Mouse (Mus musculus): Measurements from ENCODE around the gene Cnpy3. TPM values are rescaled to one million over a fixed set of nuclear protein-coding genes. Genes with fewer than 3 reads are reported as not detected.
A peak's percentile ranks its signal among the peaks of the same experiment; 100 is the strongest.

Cnpy3 gene
- polyA plus RNA-seq, 1 experiment: 41.9 TPM

- no peak overlapping the region for H3ac ChIP-seq (ENCODE audit: control insufficient read depth, insufficient read length, low read depth)
- H3K36me3 ChIP-seq (ENCODE audit: control insufficient read depth, insufficient read depth): peaks cover 17% of the 10 kb centered on the region
- TF ChIP-seq USF1 (IDR thresholded peaks at IDR 0.05; ENCODE audit: low read depth) (no peak), MYOG (IDR thresholded peaks at IDR 0.05; ENCODE audit: control insufficient read depth, extremely low read depth, insufficient read length) (no peak), CEBPB (IDR thresholded peaks at IDR 0.05; ENCODE audit: low read depth) (no peak), MAX (IDR thresholded peaks at IDR 0.05) (no peak), CTCF (IDR thresholded peaks at IDR 0.05; ENCODE audit: control insufficient read depth, insufficient read depth, insufficient read length) (no peak), MYOD1 (IDR thresholded peaks at IDR 0.05; ENCODE audit: control insufficient read depth, insufficient read length, low read depth) (no peak), FOSL1 (IDR thresholded peaks at IDR 0.05; ENCODE audit: insufficient read depth, low read length, poor library complexity, severe bottlenecking) (no peak)
- peaks cover 56% of the 10 kb centered on the region for H3K79me3 ChIP-seq (ENCODE audit: low read depth)
- H3K79me2 ChIP-seq (ENCODE audit: control insufficient read depth, insufficient read depth): peaks cover 98% of the 10 kb centered on the region
- no peak overlapping the region for H3K4me3 ChIP-seq (ENCODE audit: insufficient read depth, poor library complexity, severe bottlenecking)
- no peaks in the 10 kb centered on the region for H3K27me3 ChIP-seq (ENCODE audit: control insufficient read depth, insufficient read depth, insufficient read length)
Observed at GRCm38 (mm10) chr17:46699912-46700311, 52.1 kb downstream of the Cnpy3 start.

- Histone ChIP-seq H3ac (ENCODE audit: control insufficient read depth, insufficient read length, low read depth) (peak overlapping the region; percentile 19), H3K36me3 (ENCODE audit: control insufficient read depth, insufficient read depth) (peaks cover 17% of the 10 kb centered on the region), H3K27me3 (ENCODE audit: control insufficient read depth, insufficient read depth, insufficient read length) (no peaks in the 10 kb centered on the region), H3K79me2 (ENCODE audit: control insufficient read depth, insufficient read depth) (peaks cover 100% of the 10 kb centered on the region), H3K4me3 (ENCODE audit: insufficient read depth, poor library complexity, severe bottlenecking) (no peak overlapping the region), H3K79me3 (ENCODE audit: low read depth) (peaks cover 56% of the 10 kb centered on the region)
- TF ChIP-seq USF1 (IDR thresholded peaks at IDR 0.05; ENCODE audit: low read depth) (peak; percentile 33), MYOD1 (IDR thresholded peaks at IDR 0.05; ENCODE audit: control insufficient read depth, insufficient read length, low read depth) (no peak)
Observed at GRCm38 (mm10) chr17:46699245-46699644, 52.8 kb downstream of the Cnpy3 start.

- Histone ChIP-seq H3K36me3 (ENCODE audit: control insufficient read depth, insufficient read depth) (peaks cover 17% of the 10 kb centered on the region), H3ac (ENCODE audit: control insufficient read depth, insufficient read length, low read depth) (no peak overlapping the region)
- no peak for TF ChIP-seq MAX (IDR thresholded peaks at IDR 0.05)
Observed at GRCm38 (mm10) chr17:46698515-46698914, 53.5 kb downstream of the Cnpy3 start.

GRCm38 (mm10) chr17:46694517-46695063 is 57.4 kb downstream of the Cnpy3 start:
- Histone ChIP-seq H3K4me3 (ENCODE audit: insufficient read depth, poor library complexity, severe bottlenecking) (no peak overlapping the region), H3K36me3 (ENCODE audit: control insufficient read depth, insufficient read depth) (peaks cover 11% of the 10 kb centered on the region), H3K79me2 (ENCODE audit: control insufficient read depth, insufficient read depth) (peaks cover 84% of the 10 kb centered on the region), H3ac (ENCODE audit: control insufficient read depth, insufficient read length, low read depth) (no peak overlapping the region), H3K79me3 (ENCODE audit: low read depth) (peaks cover 47% of the 10 kb centered on the region), H3K27me3 (ENCODE audit: control insufficient read depth, insufficient read depth, insufficient read length) (no peaks in the 10 kb centered on the region)
- no peak for TF ChIP-seq FOSL1 (IDR thresholded peaks at IDR 0.05; ENCODE audit: insufficient read depth, low read length, poor library complexity, severe bottlenecking)
- TF ChIP-seq USF1 (IDR thresholded peaks at IDR 0.05; ENCODE audit: low read depth): no peak
- no peak for TF ChIP-seq MYOD1 (IDR thresholded peaks at IDR 0.05; ENCODE audit: control insufficient read depth, insufficient read length, low read depth)
- no peak for TF ChIP-seq MAX (IDR thresholded peaks at IDR 0.05)
- no peak for TF ChIP-seq CEBPB (IDR thresholded peaks at IDR 0.05; ENCODE audit: low read depth)
- no peak for TF ChIP-seq CTCF (IDR thresholded peaks at IDR 0.05; ENCODE audit: control insufficient read depth, insufficient read depth, insufficient read length)
- TF ChIP-seq MYOG (IDR thresholded peaks at IDR 0.05; ENCODE audit: control insufficient read depth, extremely low read depth, insufficient read length): no peak

More at GRCm38 (mm10) chr17:46698515-46698914, 53.5 kb downstream of the Cnpy3 start:
- peaks cover 56% of the 10 kb centered on the region for H3K79me3 ChIP-seq (ENCODE audit: low read depth)
- no peak overlapping the region for H3K4me3 ChIP-seq (ENCODE audit: insufficient read depth, poor library complexity, severe bottlenecking)
- peaks cover 100% of the 10 kb centered on the region for H3K79me2 ChIP-seq (ENCODE audit: control insufficient read depth, insufficient read depth)
- no peaks in the 10 kb centered on the region for H3K27me3 ChIP-seq (ENCODE audit: control insufficient read depth, insufficient read depth, insufficient read length)

- H3K79me3 ChIP-seq (ENCODE audit: low read depth): peaks cover 35% of the 10 kb centered on the region
- H3K79me2 ChIP-seq (ENCODE audit: control insufficient read depth, insufficient read depth): peaks cover 62% of the 10 kb centered on the region
- no peaks in the 10 kb centered on the region for H3K27me3 ChIP-seq (ENCODE audit: control insufficient read depth, insufficient read depth, insufficient read length)
- peaks cover 19% of the 10 kb centered on the region for H3K36me3 ChIP-seq (ENCODE audit: control insufficient read depth, insufficient read depth)
- no peak overlapping the region for H3ac ChIP-seq (ENCODE audit: control insufficient read depth, insufficient read length, low read depth)
- no peak overlapping the region for H3K4me3 ChIP-seq (ENCODE audit: insufficient read depth, poor library complexity, severe bottlenecking)
- TF ChIP-seq FOSL1 (IDR thresholded peaks at IDR 0.05; ENCODE audit: insufficient read depth, low read length, poor library complexity, severe bottlenecking): peak; percentile 48
- TF ChIP-seq CEBPB (IDR thresholded peaks at IDR 0.05; ENCODE audit: low read depth): no peak
- TF ChIP-seq MAX (IDR thresholded peaks at IDR 0.05): peak; percentile 68
Observed at GRCm38 (mm10) chr17:46691390-46691789, 60.6 kb downstream of the Cnpy3 start.

GRCm38 (mm10) chr17:46690665-46691064 is 61.3 kb downstream of the Cnpy3 start:
- Histone ChIP-seq H3K27me3 (ENCODE audit: control insufficient read depth, insufficient read depth, insufficient read length) (no peaks in the 10 kb centered on the region), H3K79me2 (ENCODE audit: control insufficient read depth, insufficient read depth) (peaks cover 55% of the 10 kb centered on the region), H3ac (ENCODE audit: control insufficient read depth, insufficient read length, low read depth) (no peak overlapping the region), H3K4me3 (ENCODE audit: insufficient read depth, poor library complexity, severe bottlenecking) (no peak overlapping the region), H3K36me3 (ENCODE audit: control insufficient read depth, insufficient read depth) (peaks cover 26% of the 10 kb centered on the region), H3K79me3 (ENCODE audit: low read depth) (peaks cover 34% of the 10 kb centered on the region)
- TF ChIP-seq MYOG (IDR thresholded peaks at IDR 0.05; ENCODE audit: control insufficient read depth, extremely low read depth, insufficient read length): no peak
- TF ChIP-seq USF1 (IDR thresholded peaks at IDR 0.05; ENCODE audit: low read depth): no peak
- no peak for TF ChIP-seq FOSL1 (IDR thresholded peaks at IDR 0.05; ENCODE audit: insufficient read depth, low read length, poor library complexity, severe bottlenecking)
- TF ChIP-seq CEBPB (IDR thresholded peaks at IDR 0.05; ENCODE audit: low read depth): no peak
- TF ChIP-seq CTCF (IDR thresholded peaks at IDR 0.05; ENCODE audit: control insufficient read depth, insufficient read depth, insufficient read length): no peak
- no peak for TF ChIP-seq MYOD1 (IDR thresholded peaks at IDR 0.05; ENCODE audit: control insufficient read depth, insufficient read length, low read depth)
- no peak for TF ChIP-seq MAX (IDR thresholded peaks at IDR 0.05)

Measured in C2C12 (cell line).